Mouse (Mus musculus) olfactory bulb, adult 2 months (tissue): ENCODE measurements at regions not wholly inside any gene's neighbourhood (a gene's known extent, or its start where the extent isn't known, plus 50 kb on each side); places are given as distances from the start of the nearest gene placed in this dataset.

Experiments used
- CTCF ChIP-seq: fragments of 200-500 bp; IDR thresholded peaks from 2 replicates; pipeline ENCODE4 v1.5.1; 2012; ENCODE audit warnings: low read depth, mild to moderate bottlenecking, low read length, moderate library complexity; ENCODE audit not compliant: insufficient read depth
- POLR2A ChIP-seq: fragments of 200-500 bp; IDR thresholded peaks from 2 replicates; pipeline ENCODE4 v1.6.1; 2012; ENCODE audit warnings: mild to moderate bottlenecking, low read depth, low read length, moderate library complexity; ENCODE audit not compliant: insufficient read depth

- TF ChIP-seq POLR2A (no peak), CTCF (no peak)
Measured at GRCm38 (mm10) chr3:143512517-143513249, 630.9 kb upstream of the Pkn2 start.
